Mouse (Mus musculus): Measurements from ENCODE around the gene Dusp1. TPM values are rescaled to one million over a fixed set of nuclear protein-coding genes. Genes with fewer than 3 reads are reported as not detected.
A peak's percentile ranks its signal among the peaks of the same experiment; 100 is the strongest.

Dusp1 gene
- polyA plus RNA-seq, 1 experiment from 2014 or later, result 18.9 TPM

DNA sequence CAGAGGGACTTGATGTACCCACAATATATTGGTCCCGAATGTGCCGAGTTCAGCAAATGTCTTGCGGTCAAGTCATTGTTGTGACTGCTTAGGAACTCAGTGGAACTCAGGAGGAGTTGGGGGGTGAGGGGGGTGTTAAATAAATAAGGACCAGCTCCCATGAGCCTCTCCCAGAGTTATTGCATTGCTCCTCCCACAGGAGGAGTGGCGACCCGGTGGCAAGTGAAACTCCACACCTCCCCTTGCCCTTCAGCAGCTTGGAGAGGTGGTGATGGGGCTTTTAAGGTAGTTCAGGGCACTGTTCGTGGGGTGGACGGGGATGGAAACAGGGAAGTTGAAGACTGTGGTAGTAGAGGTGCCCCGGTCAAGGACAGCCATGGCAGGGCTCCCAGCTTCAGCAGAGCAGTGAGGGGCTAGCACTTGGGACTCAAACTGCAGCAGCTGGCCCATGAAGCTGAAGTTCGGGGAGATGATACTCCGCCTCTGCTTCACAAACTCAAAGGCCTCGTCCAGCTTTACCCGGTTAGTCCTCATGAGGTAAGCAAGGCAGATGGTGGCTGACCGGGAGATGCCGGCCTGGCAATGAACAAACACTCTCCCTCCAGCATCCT is 55.8 kb downstream of the Dusp1 start:
- H3K9me3 ChIP-seq, result no peaks in the 10 kb centered on the region
- H3K27ac ChIP-seq, result no peak overlapping the region
- no peaks in the 10 kb centered on the region for H3K27me3 ChIP-seq
- peaks cover 10% of the 10 kb centered on the region; the same call in 1 of the 2 replicates for H3K36me3 ChIP-seq
- peak overlapping the region; percentile 85 for H3K4me2 ChIP-seq (replicated peaks)
- no peak for ATAC-seq (ENCODE audit: low FRiP score, low read depth)
- H3K9ac ChIP-seq, result 0 out of 2 replicates have a peak overlapping the region, but pooled peaks have one; percentile 88
- WGBS, result 73% methylated on average over 14 of the region's 14 CpGs
- H3K4me1 ChIP-seq, result peaks cover 55% of the 10 kb centered on the region
- H3K4me3 ChIP-seq, result peak overlapping the region; percentile 75

DNA sequence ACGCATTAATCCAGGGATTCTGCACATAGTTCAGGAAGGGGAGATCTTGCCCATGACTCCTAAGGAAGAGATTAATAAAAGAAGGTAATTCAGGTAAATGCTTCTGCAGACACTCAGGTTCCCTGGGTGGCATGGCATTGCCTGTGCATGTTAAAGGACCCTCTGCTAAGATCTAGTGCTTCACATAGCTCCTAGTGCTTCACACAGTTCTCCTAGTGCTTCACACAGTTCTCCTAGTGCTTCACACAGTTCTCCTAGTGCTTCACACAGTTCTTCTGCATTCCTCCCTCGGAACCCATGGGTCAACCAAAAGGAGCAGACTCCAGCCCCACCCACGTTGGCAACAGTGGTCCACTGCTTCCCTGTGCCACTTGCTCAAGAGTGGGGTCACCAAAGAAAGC is 56.7 kb downstream of the Dusp1 start:
- H3K4me3 ChIP-seq, result no peak overlapping the region
- 81% methylated on average over 3 of the region's 3 CpGs for WGBS
- no peak overlapping the region for H3K9ac ChIP-seq
- peaks cover 55% of the 10 kb centered on the region for H3K4me1 ChIP-seq
- H3K27me3 ChIP-seq, result no peaks in the 10 kb centered on the region
- no peak overlapping the region for H3K27ac ChIP-seq
- no peaks in the 10 kb centered on the region for H3K9me3 ChIP-seq
- H3K36me3 ChIP-seq, result peaks cover 10% of the 10 kb centered on the region; the same call in 1 of the 2 replicates
- no peak for ATAC-seq (ENCODE audit: low FRiP score, low read depth)
- 0 out of 2 replicates have a peak overlapping the region, but pooled peaks have one; percentile 85 for H3K4me2 ChIP-seq (replicated peaks)

GRCm38 (mm10) chr17:26503981-26504671 is 57.8 kb downstream of the Dusp1 start:
- 52% methylated on average over 11 of the region's 11 CpGs for WGBS
- Histone ChIP-seq H3K27ac (peak overlapping the region; percentile 81), H3K9ac (peak overlapping the region; percentile 58), H3K9me3 (no peaks in the 10 kb centered on the region), H3K4me2 (replicated peaks) (peak overlapping the region; percentile 62), H3K36me3 (peaks cover 10% of the 10 kb centered on the region; the same call in 1 of the 2 replicates), H3K27me3 (no peaks in the 10 kb centered on the region), H3K4me1 (peaks cover 49% of the 10 kb centered on the region), H3K4me3 (peak overlapping the region; percentile 34; the same call in 1 of the 2 replicates)
- no peak for ATAC-seq (ENCODE audit: low FRiP score, low read depth)

- peak; percentile 58 for ATAC-seq (ENCODE audit: low FRiP score, low read depth)
- H3K36me3 ChIP-seq, result peaks cover 10% of the 10 kb centered on the region; the same call in 1 of the 2 replicates
- H3K4me2 ChIP-seq (replicated peaks), result peak overlapping the region; percentile 62
- H3K9ac ChIP-seq, result peak overlapping the region; percentile 58
- H3K9me3 ChIP-seq, result no peaks in the 10 kb centered on the region
- peaks cover 48% of the 10 kb centered on the region for H3K4me1 ChIP-seq
- 7% methylated on average over 20 of the region's 20 CpGs for WGBS
- H3K4me3 ChIP-seq, result peak overlapping the region; percentile 34
- H3K27ac ChIP-seq, result peak overlapping the region; percentile 81
- H3K27me3 ChIP-seq, result no peaks in the 10 kb centered on the region
Observed at GRCm38 (mm10) chr17:26502808-26503671, 58.9 kb downstream of the Dusp1 start.

- no peak overlapping the region for H3K9ac ChIP-seq
- 89% methylated on average over 5 of the region's 5 CpGs for WGBS
- peaks cover 41% of the 10 kb centered on the region for H3K4me1 ChIP-seq
- H3K36me3 ChIP-seq, result peaks cover 10% of the 10 kb centered on the region; the same call in 1 of the 2 replicates
- no peak overlapping the region for H3K27ac ChIP-seq
- H3K4me2 ChIP-seq (replicated peaks), result no peak overlapping the region
- no peak for ATAC-seq (ENCODE audit: low FRiP score, low read depth)
- H3K9me3 ChIP-seq, result no peaks in the 10 kb centered on the region
- H3K27me3 ChIP-seq, result no peaks in the 10 kb centered on the region
- H3K4me3 ChIP-seq, result no peak overlapping the region
Observed at GRCm38 (mm10) chr17:26501826-26502225, 60.1 kb downstream of the Dusp1 start.

DNA sequence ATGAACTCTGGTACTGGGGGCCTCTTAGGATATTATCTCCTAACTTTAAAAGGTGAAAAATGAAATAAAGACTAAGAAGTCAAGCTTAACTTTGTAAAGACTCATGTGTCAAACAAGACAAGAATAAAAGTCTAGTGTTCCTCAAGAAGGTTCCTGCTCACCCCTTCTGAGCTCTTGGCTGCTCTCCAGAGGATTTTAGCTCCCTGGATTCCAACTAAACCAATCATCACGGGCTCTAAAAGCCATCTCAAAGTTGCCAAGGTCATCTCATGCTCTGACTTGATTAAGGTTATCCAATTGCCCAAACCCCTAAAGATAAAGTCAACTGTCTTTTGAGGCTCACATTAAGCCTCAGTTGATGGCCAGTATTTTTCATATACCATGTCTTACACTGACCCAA is 63.3 kb downstream of the Dusp1 start:
- no peak overlapping the region for H3K27ac ChIP-seq
- H3K27me3 ChIP-seq, result no peaks in the 10 kb centered on the region
- no peak overlapping the region for H3K9ac ChIP-seq
- H3K4me2 ChIP-seq (replicated peaks), result no peak overlapping the region
- no peak overlapping the region for H3K4me3 ChIP-seq
- no peak for ATAC-seq (ENCODE audit: low FRiP score, low read depth)
- H3K36me3 ChIP-seq, result no peaks in the 10 kb centered on the region
- no peaks in the 10 kb centered on the region for H3K9me3 ChIP-seq
- H3K4me1 ChIP-seq, result peaks cover 13% of the 10 kb centered on the region
- 46% methylated on average over 1 of the region's 1 CpGs for WGBS

GRCm38 (mm10) chr17:26497416-26497923 is 64.5 kb downstream of the Dusp1 start:
- H3K27ac ChIP-seq, result 0 out of 2 replicates have a peak overlapping the region, but pooled peaks have one; percentile 35
- peaks cover 3% of the 10 kb centered on the region for H3K4me1 ChIP-seq
- H3K9ac ChIP-seq, result no peak overlapping the region
- H3K9me3 ChIP-seq, result peaks cover 11% of the 10 kb centered on the region
- ATAC-seq (ENCODE audit: low FRiP score, low read depth), result no peak
- H3K36me3 ChIP-seq, result no peaks in the 10 kb centered on the region
- no peaks in the 10 kb centered on the region for H3K27me3 ChIP-seq
- H3K4me3 ChIP-seq, result no peak overlapping the region
- H3K4me2 ChIP-seq (replicated peaks), result no peak overlapping the region
- WGBS, result 63% methylated on average over 5 of the region's 5 CpGs

GRCm38 (mm10) chr17:26494642-26495468 is 67.1 kb downstream of the Dusp1 start:
- Histone ChIP-seq H3K4me3 (no peak overlapping the region), H3K27me3 (no peaks in the 10 kb centered on the region), H3K4me2 (replicated peaks) (no peak overlapping the region), H3K4me1 (no peaks in the 10 kb centered on the region), H3K36me3 (no peaks in the 10 kb centered on the region), H3K27ac (no peak overlapping the region), H3K9ac (no peak overlapping the region), H3K9me3 (peaks cover 13% of the 10 kb centered on the region)
- no peak for ATAC-seq (ENCODE audit: low FRiP score, low read depth)
- 82% methylated on average over 4 of the region's 4 CpGs for WGBS

DNA sequence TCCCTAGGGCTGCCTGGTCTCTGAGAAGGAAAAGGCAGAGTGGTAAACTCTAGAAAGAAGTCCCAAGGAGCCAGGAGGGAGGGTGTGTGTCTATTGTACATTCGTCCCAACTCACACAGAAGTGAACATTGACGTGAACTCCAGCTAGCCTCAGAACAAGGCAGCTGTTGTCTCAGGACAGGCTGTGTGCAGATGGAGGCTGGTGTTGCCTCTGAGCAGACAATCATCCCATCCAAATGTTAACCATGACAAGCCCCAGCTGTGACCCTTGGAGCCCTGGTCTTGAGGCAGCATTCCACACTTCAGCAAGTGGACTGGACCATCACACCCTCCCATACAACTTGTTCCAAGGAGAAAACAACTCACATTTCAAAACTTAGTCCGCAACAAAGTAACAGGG is 69.7 kb downstream of the Dusp1 start:
- no peaks in the 10 kb centered on the region for H3K36me3 ChIP-seq
- H3K4me1 ChIP-seq, result no peaks in the 10 kb centered on the region
- no peak overlapping the region for H3K27ac ChIP-seq
- H3K4me2 ChIP-seq (replicated peaks), result no peak overlapping the region
- H3K9ac ChIP-seq, result no peak overlapping the region
- peaks cover 13% of the 10 kb centered on the region for H3K9me3 ChIP-seq
- H3K27me3 ChIP-seq, result no peaks in the 10 kb centered on the region
- ATAC-seq (ENCODE audit: low FRiP score, low read depth), result no peak
- WGBS, result 85% methylated on average over 3 of the region's 3 CpGs
- no peak overlapping the region for H3K4me3 ChIP-seq

- Histone ChIP-seq H3K27me3 (no peaks in the 10 kb centered on the region), H3K9me3 (peaks cover 13% of the 10 kb centered on the region), H3K9ac (no peak overlapping the region), H3K27ac (peak overlapping the region; percentile 58; the same call in 1 of the 2 replicates), H3K4me2 (replicated peaks) (no peak overlapping the region), H3K36me3 (no peaks in the 10 kb centered on the region), H3K4me1 (no peaks in the 10 kb centered on the region), H3K4me3 (no peak overlapping the region)
- 39% methylated on average over 2 of the region's 2 CpGs for WGBS
- ATAC-seq (ENCODE audit: low FRiP score, low read depth), result no peak
Observed at GRCm38 (mm10) chr17:26490910-26491309, 71.0 kb downstream of the Dusp1 start.

DNA sequence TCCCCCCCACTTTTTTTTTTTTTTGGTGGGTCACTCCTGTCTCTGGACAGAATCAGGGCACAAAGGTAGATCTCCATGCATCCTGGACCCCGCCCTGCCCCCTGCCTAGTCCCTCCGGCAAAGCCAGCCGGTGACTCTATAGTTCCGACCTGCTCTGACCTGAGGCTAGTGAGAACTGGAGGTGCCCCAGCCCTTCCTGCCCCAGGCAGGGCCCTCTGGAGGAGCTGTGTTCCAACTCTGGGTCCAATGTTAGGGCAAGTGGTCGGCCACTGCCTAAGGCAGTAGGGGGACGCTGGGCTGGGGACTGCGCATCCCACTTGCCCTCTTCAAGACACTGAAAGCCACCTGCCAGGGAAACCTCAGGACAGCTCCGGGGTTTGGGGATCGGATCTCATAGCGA is 71.9 kb downstream of the Dusp1 start:
- Histone ChIP-seq H3K4me1 (peaks cover under 1% of the 10 kb centered on the region), H3K27ac (no peak overlapping the region), H3K9me3 (peaks cover 13% of the 10 kb centered on the region), H3K36me3 (no peaks in the 10 kb centered on the region), H3K9ac (no peak overlapping the region), H3K4me3 (no peak overlapping the region), H3K27me3 (no peaks in the 10 kb centered on the region), H3K4me2 (replicated peaks) (no peak overlapping the region)
- 92% methylated on average over 10 of the region's 10 CpGs for WGBS
- no peak for ATAC-seq (ENCODE audit: low FRiP score, low read depth)
